Mouse (Mus musculus) stomach, postnatal 0 days (tissue): Measurements from ENCODE around the gene Rffl. TPM values are rescaled to one million over a fixed set of nuclear protein-coding genes. Genes with fewer than 3 reads are reported as not detected.
"Not testable (repeated sequence)": the region's sequence is repeated elsewhere in the genome, so short reads cannot be mapped to it uniquely, and the experiment has no call there.

Experiments
- ATAC-seq: fragments of 200-750 bp; cut with Nextera tagmentation; 2 replicates; pipeline ENCODE4 v1.8.0; 2017; ENCODE audit not compliant: low FRiP score, low TSS enrichment
- DNase-seq: peaks from one replicate; pipeline ENCODE4 v3.0.0-alpha.2; 2016; ENCODE audit warnings: low spot score
- H3K27ac ChIP-seq: fragments of 300-500 bp; sonication (generic); replicated peaks from 2 replicates; pipeline ENCODE4 v1.5.1; 2014; ENCODE audit warnings: mild to moderate bottlenecking, control low read depth
- H3K27me3 ChIP-seq: fragments of 300-500 bp; sonication (generic); 2 replicates; pipeline ENCODE4 v1.6.1; 2014; ENCODE audit warnings: low read length; ENCODE audit not compliant: control insufficient read depth, insufficient read depth
- H3K36me3 ChIP-seq: fragments of 300-500 bp; sonication (generic); 2 replicates; pipeline ENCODE4 v1.6.1; 2014; ENCODE audit warnings: low read length, mixed read lengths; ENCODE audit not compliant: control insufficient read depth, insufficient read depth
- H3K4me1 ChIP-seq: fragments of 300-500 bp; sonication (generic); replicated peaks from 2 replicates; pipeline ENCODE4 v1.6.1; 2014; ENCODE audit warnings: antibody characterized with exemption; ENCODE audit not compliant: control insufficient read depth, insufficient read depth
- H3K4me2 ChIP-seq: fragments of 300-500 bp; sonication (generic); replicated peaks from 2 replicates; pipeline ENCODE4 v1.6.1; 2014; ENCODE audit warnings: low read depth, mild to moderate bottlenecking, control low read depth, moderate library complexity
- H3K4me3 ChIP-seq: fragments of 300-500 bp; sonication (generic); 2 replicates; pipeline ENCODE4 v1.5.1; 2014; ENCODE audit warnings: low read depth, low read length, control low read depth
- H3K9ac ChIP-seq: fragments of 300-500 bp; sonication (generic); 2 replicates; pipeline ENCODE4 v1.6.1; 2014; ENCODE audit warnings: mild to moderate bottlenecking, low read length, control low read depth, mixed read lengths
- H3K9me3 ChIP-seq: fragments of 300-500 bp; sonication (generic); 2 replicates; pipeline ENCODE4 v1.6.1; 2016; ENCODE audit warnings: low read length; ENCODE audit not compliant: control insufficient read depth
- CTCF ChIP-seq: IDR thresholded peaks from 2 replicates; pipeline ENCODE4 v1.5.1; 2016; ENCODE audit warnings: antibody characterized with exemption, low read depth, mild to moderate bottlenecking, moderate library complexity
- EP300 ChIP-seq: optimal IDR thresholded peaks from 2 replicates; pipeline ENCODE3; 2016; ENCODE audit warnings: antibody characterized with exemption
- WGBS: fragments of 180-500 bp; shearing (Covaris S2); extraction: QIAGEN DNeasy Blood & Tissue Kit; methylation state at CpG from one replicate; pipeline ENCODE4 v1.1.7; 2014; 5-methylcytosine and 5-hydroxymethylcytosine counted together
- polyA plus RNA-seq: library from polyadenylated mRNA; unstranded; fragments of >200 nt; fragmentation: Nextera tagmentation; extraction: Ambion mirVana; gene quantifications from 2 replicates; pipeline ENCODE4 v1.2.1, GENCODE M21; 2015

The Rffl gene
- polyA plus RNA-seq, 1 experiment from 2014 or later = 16.4 TPM

- Histone ChIP-seq H3K4me2 (no peak overlapping the region), H3K4me1 (peaks cover 2% of the 10 kb centered on the region; the same call in 1 of the 2 replicates), H3K9me3 (no peaks in the 10 kb centered on the region), H3K36me3 (no peaks in the 10 kb centered on the region), H3K9ac (no peak overlapping the region), H3K27me3 (no peaks in the 10 kb centered on the region), H3K4me3 (no peak overlapping the region), H3K27ac (no peak overlapping the region)
- DNase-seq (no peak), ATAC-seq (no peak)
- 53% methylated on average over 7 of the region's 7 CpGs for WGBS
- TF ChIP-seq EP300 = no peak
- no peak for TF ChIP-seq CTCF
Measured at GRCm38 (mm10) chr11:82837192-82837591, 33.8 kb downstream of the Rffl start.

- no peaks in the 10 kb centered on the region for H3K27me3 ChIP-seq
- H3K4me1 ChIP-seq = no peaks in the 10 kb centered on the region
- no peaks in the 10 kb centered on the region for H3K9me3 ChIP-seq
- 67% methylated on average over 11 of the region's 11 CpGs for WGBS
- no peak for DNase-seq
- H3K4me3 ChIP-seq = no peak overlapping the region
- no peak for TF ChIP-seq CTCF
- no peak for TF ChIP-seq EP300
- no peak for ATAC-seq
- H3K36me3 ChIP-seq = no peaks in the 10 kb centered on the region
- no peak overlapping the region for H3K9ac ChIP-seq
- no peak overlapping the region for H3K4me2 ChIP-seq
- H3K27ac ChIP-seq = no peak overlapping the region
Measured at GRCm38 (mm10) chr11:82835616-82836432, 35.2 kb downstream of the Rffl start.

GRCm38 (mm10) chr11:82834359-82834758 is 36.7 kb downstream of the Rffl start:
- not testable (repeated sequence) for H3K4me3 ChIP-seq, H3K36me3 ChIP-seq, H3K27me3 ChIP-seq, H3K9ac ChIP-seq, ATAC-seq, H3K27ac ChIP-seq, H3K4me1 ChIP-seq, H3K4me2 ChIP-seq, DNase-seq, H3K9me3 ChIP-seq
- 73% methylated on average over 7 of the region's 7 CpGs for WGBS

GRCm38 (mm10) chr11:82833929-82834328 is 37.1 kb downstream of the Rffl start:
- H3K4me1 ChIP-seq = no peaks in the 10 kb centered on the region
- H3K27me3 ChIP-seq = no peaks in the 10 kb centered on the region
- no peaks in the 10 kb centered on the region for H3K36me3 ChIP-seq
- H3K4me3 ChIP-seq = no peak overlapping the region
- H3K27ac ChIP-seq = no peak overlapping the region
- H3K9ac ChIP-seq = no peak overlapping the region
- H3K4me2 ChIP-seq = no peak overlapping the region
- ATAC-seq (no peak), DNase-seq (no peak)
- TF ChIP-seq EP300 = no peak
- no peak for TF ChIP-seq CTCF
- no peaks in the 10 kb centered on the region for H3K9me3 ChIP-seq
- 65% methylated on average over 8 of the region's 8 CpGs for WGBS

- H3K9me3 ChIP-seq, H3K9ac ChIP-seq, H3K4me2 ChIP-seq, H3K4me3 ChIP-seq, ATAC-seq, DNase-seq, H3K27me3 ChIP-seq, H3K4me1 ChIP-seq, H3K27ac ChIP-seq, H3K36me3 ChIP-seq: not testable (repeated sequence)
- WGBS = 67% methylated on average over 10 of the region's 10 CpGs
Measured at GRCm38 (mm10) chr11:82832402-82832801, 38.6 kb downstream of the Rffl start.

- Histone ChIP-seq H3K4me1 (no peaks in the 10 kb centered on the region), H3K9me3 (no peaks in the 10 kb centered on the region), H3K4me2 (no peak overlapping the region), H3K4me3 (no peak overlapping the region), H3K27ac (no peak overlapping the region), H3K36me3 (no peaks in the 10 kb centered on the region), H3K9ac (no peak overlapping the region), H3K27me3 (no peaks in the 10 kb centered on the region)
- DNase-seq = no peak
- no peak for TF ChIP-seq EP300
- TF ChIP-seq CTCF = no peak
- WGBS = 25% methylated on average over 10 of the region's 10 CpGs
- no peak for ATAC-seq
Measured at GRCm38 (mm10) chr11:82831008-82831893, 39.8 kb downstream of the Rffl start.
